Mouse (Mus musculus) midbrain, embryonic 14.5 days (tissue): ENCODE data around the gene Olfr933. TPM values are rescaled to one million over a fixed set of nuclear protein-coding genes. Genes with fewer than 3 reads are reported as not detected.

Source experiments
- ATAC-seq: fragments of 200-750 bp; cut with Nextera tagmentation; 2 replicates; pipeline ENCODE4 v1.8.0; 2017; ENCODE audit warnings: moderate number of reproducible peaks, moderate library complexity; ENCODE audit not compliant: low FRiP score, low TSS enrichment
- DNase-seq: peaks from one replicate; pipeline ENCODE4 v3.0.0-alpha.2; 2015
- H3K27ac ChIP-seq: fragments of 300-500 bp; sonication (generic); replicated peaks from 2 replicates; pipeline ENCODE4 v1.5.1; 2014; ENCODE audit warnings: mild to moderate bottlenecking, low read depth, low read length, moderate library complexity
- H3K27me3 ChIP-seq: fragments of 300-500 bp; sonication (generic); 2 replicates; pipeline ENCODE4 v1.6.1; 2014; ENCODE audit warnings: low read length, control low read depth, mixed read lengths; ENCODE audit not compliant: control insufficient read depth, insufficient read depth
- H3K36me3 ChIP-seq: fragments of 300-500 bp; sonication (generic); 2 replicates; pipeline ENCODE4 v1.6.1; 2014; ENCODE audit warnings: low read length, control low read depth; ENCODE audit not compliant: control insufficient read depth, insufficient read depth
- H3K4me1 ChIP-seq: fragments of 300-500 bp; sonication (generic); 2 replicates; pipeline ENCODE4 v1.6.1; 2014; ENCODE audit warnings: mild to moderate bottlenecking, antibody characterized with exemption, low read length, control low read depth; ENCODE audit not compliant: control insufficient read depth, insufficient read depth
- H3K4me2 ChIP-seq: fragments of 300-500 bp; sonication (generic); 2 replicates; pipeline ENCODE4 v1.6.1; 2014; ENCODE audit warnings: mild to moderate bottlenecking, low read length, moderate library complexity
- H3K4me3 ChIP-seq: fragments of 300-500 bp; sonication (generic); replicated peaks from 2 replicates; pipeline ENCODE4 v1.5.1; 2014; ENCODE audit warnings: low read depth, low read length
- H3K9ac ChIP-seq: fragments of 300-500 bp; sonication (generic); replicated peaks from 2 replicates; pipeline ENCODE4 v1.6.1; 2014; ENCODE audit warnings: mild to moderate bottlenecking, low read length, moderate library complexity
- H3K9me3 ChIP-seq: fragments of 300-500 bp; sonication (generic); 2 replicates; pipeline ENCODE4 v1.6.1; 2016; ENCODE audit warnings: low read length, control low read depth, mixed read lengths; ENCODE audit not compliant: control insufficient read depth
- WGBS: fragments of 180-500 bp; shearing (Covaris S2); extraction: QIAGEN DNeasy Blood & Tissue Kit; methylation state at CpG from one replicate; pipeline ENCODE4 v1.1.7; 2014; 5-methylcytosine and 5-hydroxymethylcytosine counted together
- polyA plus RNA-seq: library from polyadenylated mRNA; unstranded; fragments of >200 nt; fragmentation: Nextera tagmentation; extraction: Ambion mirVana; gene quantifications from 2 replicates; pipeline ENCODE4 v1.2.1, GENCODE M21; 2014

The Olfr933 gene
- polyA plus RNA-seq, result not detected in 2 replicates

- DNase-seq (no peak), ATAC-seq (no peak)
- Histone ChIP-seq H3K27me3 (no peaks in the 10 kb centered on the region), H3K4me3 (no peak within 1 kb of the TSS), H3K4me1 (no peaks in the 10 kb centered on the region), H3K4me2 (no peak within 1 kb of the TSS), H3K27ac (no peak within 1 kb of the TSS), H3K9ac (no peak within 1 kb of the TSS), H3K36me3 (no peaks in the 10 kb centered on the region), H3K9me3 (no peaks in the 10 kb centered on the region)
- WGBS, result 81% methylated on average over 4 of the region's 4 CpGs
These were observed at the start of gene Olfr933 for GRCm38 (mm10) chr9:38972013-38972412. Gene Olfr933 (plus strand): TSS chr9:38972313.

- H3K4me2 ChIP-seq, result no peak within 1 kb of the TSS
- ATAC-seq (no peak), DNase-seq (no peak)
- H3K4me1 ChIP-seq, result no peaks in the 10 kb centered on the region
- no peak within 1 kb of the TSS for H3K9ac ChIP-seq
- H3K27ac ChIP-seq, result no peak within 1 kb of the TSS
- no peak within 1 kb of the TSS for H3K4me3 ChIP-seq
- H3K9me3 ChIP-seq, result no peaks in the 10 kb centered on the region
- H3K27me3 ChIP-seq, result no peaks in the 10 kb centered on the region
- no peaks in the 10 kb centered on the region for H3K36me3 ChIP-seq
These were observed 42.6 kb upstream of the Olfr933 start, which contains the start of gene Olfr930 for GRCm38 (mm10) chr9:38929509-38929908. Gene Olfr930 (plus strand): TSS chr9:38929809.

- ATAC-seq, result no peak
- H3K4me1 ChIP-seq, result no peaks in the 10 kb centered on the region
- no peaks in the 10 kb centered on the region for H3K36me3 ChIP-seq
- 89% methylated on average over 7 of the region's 7 CpGs for WGBS
- no peak overlapping the region for H3K27ac ChIP-seq
- no peak overlapping the region for H3K4me3 ChIP-seq
- H3K9me3 ChIP-seq, result no peaks in the 10 kb centered on the region
- DNase-seq, result no peak
- no peaks in the 10 kb centered on the region for H3K27me3 ChIP-seq
- H3K9ac ChIP-seq, result no peak overlapping the region
- no peak overlapping the region for H3K4me2 ChIP-seq
These were observed 18.6 kb upstream of the Olfr933 start for GRCm38 (mm10) chr9:38953401-38954123.

- Histone ChIP-seq H3K9ac (no peak overlapping the region), H3K27ac (no peak overlapping the region), H3K4me2 (no peak overlapping the region), H3K27me3 (no peaks in the 10 kb centered on the region), H3K4me1 (no peaks in the 10 kb centered on the region), H3K36me3 (no peaks in the 10 kb centered on the region), H3K9me3 (no peaks in the 10 kb centered on the region), H3K4me3 (no peak overlapping the region)
- ATAC-seq (no peak), DNase-seq (peak; percentile 8)
- 92% methylated on average over 4 of the region's 4 CpGs for WGBS
These were observed 18.0 kb upstream of the Olfr933 start for GRCm38 (mm10) chr9:38954124-38954416.

- ATAC-seq, result no peak
- no peak within 1 kb of the TSS for H3K27ac ChIP-seq
- H3K9me3 ChIP-seq, result no peaks in the 10 kb centered on the region
- DNase-seq, result no peak
- H3K27me3 ChIP-seq, result no peaks in the 10 kb centered on the region
- H3K4me1 ChIP-seq, result no peaks in the 10 kb centered on the region
- H3K4me3 ChIP-seq, result no peak within 1 kb of the TSS
- no peak within 1 kb of the TSS for H3K9ac ChIP-seq
- 93% methylated on average over 2 of the region's 2 CpGs for WGBS
- no peaks in the 10 kb centered on the region for H3K36me3 ChIP-seq
- no peak within 1 kb of the TSS for H3K4me2 ChIP-seq
These were observed 16.1 kb downstream of the Olfr933 start, which contains the start of gene Olfr934 for GRCm38 (mm10) chr9:38988215-38988614. Gene Olfr934 (minus strand): TSS chr9:38988315.

GRCm38 (mm10) chr9:38999583-38999982 is 27.5 kb downstream of the Olfr933 start, which contains the start of gene Olfr935:
Gene Olfr935 (minus strand): TSS chr9:38999683.
- ATAC-seq (no peak), DNase-seq (no peak)
- Histone ChIP-seq H3K36me3 (no peaks in the 10 kb centered on the region), H3K9me3 (no peaks in the 10 kb centered on the region), H3K27ac (no peak within 1 kb of the TSS), H3K27me3 (no peaks in the 10 kb centered on the region), H3K4me3 (no peak within 1 kb of the TSS), H3K4me2 (no peak within 1 kb of the TSS), H3K4me1 (no peaks in the 10 kb centered on the region), H3K9ac (no peak within 1 kb of the TSS)
- WGBS, result 78% methylated on average over 2 of the region's 2 CpGs

GRCm38 (mm10) chr9:39023277-39023676 is 51.2 kb downstream of the Olfr933 start, which contains the start of gene Olfr146:
Gene Olfr146 (minus strand): TSS chr9:39023377.
- no peaks in the 10 kb centered on the region for H3K27me3 ChIP-seq
- ATAC-seq, result no peak
- no peaks in the 10 kb centered on the region for H3K4me1 ChIP-seq
- H3K4me3 ChIP-seq, result no peak within 1 kb of the TSS
- no peaks in the 10 kb centered on the region for H3K9me3 ChIP-seq
- H3K36me3 ChIP-seq, result no peaks in the 10 kb centered on the region
- no peak within 1 kb of the TSS for H3K9ac ChIP-seq
- H3K4me2 ChIP-seq, result no peak within 1 kb of the TSS
- WGBS, result 76% methylated on average over 1 of the region's 1 CpGs
- H3K27ac ChIP-seq, result no peak within 1 kb of the TSS
- no peak for DNase-seq

Other genes with a start within 250 kb of the Olfr933 start
- gene Olfr920, start 220.0 kb upstream of the Olfr933 start, polyA plus RNA-seq, result not detected in 2 replicates
- not detected in 2 replicates for gene Olfr921, start 199.2 kb upstream of the Olfr933 start, polyA plus RNA-seq
- gene Olfr922, start 157.7 kb upstream of the Olfr933 start, polyA plus RNA-seq, result not detected in 2 replicates
- not detected in 2 replicates for gene Olfr923, start 145.8 kb upstream of the Olfr933 start, polyA plus RNA-seq
- not detected in 2 replicates for gene Olfr924, start 127.9 kb upstream of the Olfr933 start, polyA plus RNA-seq
- gene Olfr26, start 117.3 kb upstream of the Olfr933 start, polyA plus RNA-seq, result not detected in 2 replicates
- not detected in 2 replicates for gene Olfr926, start 95.2 kb upstream of the Olfr933 start, polyA plus RNA-seq
- gene Olfr930, start 42.5 kb upstream of the Olfr933 start, polyA plus RNA-seq, result not detected in 2 replicates
- gene Olfr934, start 16.0 kb downstream of the Olfr933 start, polyA plus RNA-seq, result not detected in 2 replicates
- gene Olfr935, start 27.4 kb downstream of the Olfr933 start, polyA plus RNA-seq, result not detected in 2 replicates
- gene Olfr146, start 51.1 kb downstream of the Olfr933 start, polyA plus RNA-seq, result not detected in 2 replicates
- not detected in 2 replicates for gene Olfr937, start 92.6 kb downstream of the Olfr933 start, polyA plus RNA-seq
- gene Olfr938, start 106.6 kb downstream of the Olfr933 start, polyA plus RNA-seq, result not detected in 2 replicates
- not detected in 2 replicates for gene Olfr27, start 155.8 kb downstream of the Olfr933 start, polyA plus RNA-seq
- not detected in 2 replicates for gene Olfr943, start 194.0 kb downstream of the Olfr933 start, polyA plus RNA-seq
- not detected in 2 replicates for gene Olfr944, start 229.6 kb downstream of the Olfr933 start, polyA plus RNA-seq